Mouse (Mus musculus): ENCODE measurements around the gene Mboat2. TPM values are rescaled to one million over a fixed set of nuclear protein-coding genes. Genes with fewer than 3 reads are reported as not detected.

Gene Mboat2
- polyA plus RNA-seq, 1 experiment from 2014 or later = 4.8 TPM

DNA sequence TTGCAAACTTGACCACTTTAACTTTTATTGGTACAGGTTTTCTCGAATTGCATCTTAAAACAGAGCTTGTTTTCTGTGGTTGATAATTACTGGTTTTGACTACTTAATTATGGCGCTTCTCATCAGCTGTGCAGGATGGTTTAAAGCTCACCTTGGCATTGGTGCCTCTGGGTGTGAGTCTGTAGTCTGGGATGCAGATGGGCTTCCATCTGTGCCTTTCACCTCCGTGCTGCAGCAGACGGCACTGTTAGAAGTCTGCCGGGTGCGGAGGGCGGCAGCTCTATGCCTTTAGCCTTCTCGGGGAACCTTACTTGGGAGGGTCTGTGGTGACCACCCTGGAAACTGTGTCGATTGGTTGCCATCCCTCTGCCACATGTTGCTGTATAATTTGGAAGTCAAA is 29.8 kb downstream of the Mboat2 start:
- DNase-seq (ENCODE audit: low spot score) = no peak

DNA sequence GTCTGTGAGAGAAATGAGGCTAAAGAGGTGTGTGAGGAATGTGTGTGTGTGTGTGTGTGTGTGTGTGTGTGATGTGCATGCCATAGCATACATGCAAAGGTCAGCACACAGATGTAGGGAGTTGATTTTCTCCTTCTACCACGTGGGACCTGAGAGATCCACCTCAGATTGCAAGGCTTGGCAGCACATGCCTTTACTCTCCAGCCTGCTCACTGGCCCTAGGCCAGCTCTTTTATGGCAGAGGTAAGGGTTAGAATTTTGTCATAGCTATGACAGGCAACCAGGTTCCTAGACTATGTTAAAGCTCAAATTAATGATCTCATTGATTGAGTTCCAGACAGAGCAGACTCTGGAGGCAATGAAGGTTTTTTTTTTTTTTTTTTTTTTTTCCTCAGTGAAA is 33.1 kb downstream of the Mboat2 start:
- no peak for DNase-seq (ENCODE audit: low spot score)

DNA sequence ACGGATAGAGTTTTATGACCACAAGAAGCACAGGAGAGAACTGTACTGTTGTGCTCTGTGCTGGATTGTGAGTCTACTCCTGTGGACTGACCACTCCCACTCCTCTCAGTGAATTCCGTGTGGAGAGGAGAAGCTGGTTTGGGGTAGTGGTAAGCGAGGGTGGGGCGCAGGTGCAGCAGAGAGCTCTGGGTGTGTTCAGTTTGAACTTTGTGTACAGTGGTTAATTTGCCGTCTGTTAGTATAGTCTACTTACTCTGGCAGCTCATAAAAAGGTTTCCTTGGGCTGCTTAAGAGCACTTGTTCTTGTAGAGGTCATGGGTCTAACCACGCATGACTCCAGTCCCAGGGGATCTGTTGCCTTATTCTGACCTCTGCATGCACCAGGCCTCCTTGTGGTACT is 36.0 kb downstream of the Mboat2 start:
- no peak for DNase-seq (ENCODE audit: low spot score)

DNA sequence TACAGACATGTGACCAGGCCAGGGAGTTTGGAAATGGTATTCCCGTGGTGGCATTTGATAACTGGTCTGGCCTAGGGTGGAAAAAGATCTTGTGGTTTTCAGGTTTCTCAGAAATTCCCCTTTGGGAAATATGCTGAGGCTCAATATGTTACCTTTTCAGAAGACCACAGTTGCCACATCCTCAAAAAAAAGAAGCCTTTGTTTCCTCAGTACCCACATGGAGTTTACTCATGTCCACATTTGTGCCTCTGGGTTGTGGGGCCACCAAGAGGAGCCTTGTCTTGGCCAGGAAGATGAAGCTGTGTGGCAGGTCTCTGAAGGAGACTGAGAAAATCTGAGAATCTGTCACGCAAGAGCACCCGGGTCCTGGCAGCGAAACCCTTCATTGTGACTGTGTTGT is 38.0 kb downstream of the Mboat2 start:
- no peak for DNase-seq (ENCODE audit: low spot score)

DNA sequence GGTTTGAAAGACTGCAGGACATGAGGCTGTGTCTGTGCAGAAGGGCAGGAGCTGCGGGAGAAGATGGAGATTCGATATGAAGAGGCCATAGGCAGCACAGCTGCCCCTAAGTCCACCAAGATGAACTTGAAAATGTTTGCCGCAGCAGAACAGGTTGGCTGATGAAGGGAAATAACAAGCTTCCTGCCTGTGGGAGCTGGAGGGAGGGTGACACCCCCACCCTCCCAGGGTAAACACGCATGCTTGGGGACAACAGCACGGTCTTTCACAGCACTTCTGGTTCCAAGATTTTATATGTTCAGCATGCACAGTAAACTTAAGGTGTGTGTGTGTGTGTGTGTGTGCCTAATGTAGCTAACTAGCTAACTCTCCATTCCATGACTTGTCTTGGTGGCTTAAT is 38.6 kb downstream of the Mboat2 start:
- peak; percentile 9 for DNase-seq (ENCODE audit: low spot score)

DNA sequence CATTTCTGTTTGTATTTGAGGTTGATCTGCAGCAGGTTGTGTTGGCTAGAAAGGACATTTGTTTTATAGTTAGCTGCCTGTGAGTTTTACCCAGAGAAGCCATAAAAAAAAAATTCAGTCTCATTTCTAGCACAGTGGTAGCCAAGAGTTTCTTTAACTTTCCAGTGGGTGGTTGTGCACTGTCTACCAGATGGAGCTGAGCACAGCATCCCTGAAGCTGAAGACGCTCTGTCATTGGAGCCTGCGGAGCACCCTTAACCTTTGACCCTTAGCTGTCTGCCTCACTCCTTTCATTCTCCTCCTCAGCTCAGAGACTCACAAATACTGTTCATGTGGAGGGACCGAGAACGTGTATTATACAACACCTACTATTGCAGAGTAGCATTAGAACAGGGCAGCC is 40.2 kb downstream of the Mboat2 start:
- no peak for DNase-seq (ENCODE audit: low spot score)

DNA sequence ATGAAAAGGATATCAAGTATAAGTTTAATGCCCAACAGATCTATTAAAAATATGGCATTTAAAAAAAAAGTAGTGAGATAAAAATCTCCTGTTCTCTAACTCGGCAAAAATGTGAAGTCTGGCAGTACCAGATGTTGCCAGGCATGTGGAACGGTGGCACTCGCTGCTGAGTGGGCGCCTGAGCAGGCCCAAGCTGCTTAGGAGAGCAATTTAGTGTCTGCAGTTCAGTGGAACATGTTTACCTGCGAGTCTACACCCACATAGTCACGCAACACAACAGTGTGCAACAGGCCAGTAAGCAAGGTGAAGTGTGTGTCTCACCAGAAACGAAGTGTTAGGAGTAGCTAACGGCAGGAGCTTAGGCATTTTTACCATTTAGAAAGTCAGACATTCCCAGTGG is 41.6 kb downstream of the Mboat2 start:
- no peak for DNase-seq (ENCODE audit: low spot score)

DNA sequence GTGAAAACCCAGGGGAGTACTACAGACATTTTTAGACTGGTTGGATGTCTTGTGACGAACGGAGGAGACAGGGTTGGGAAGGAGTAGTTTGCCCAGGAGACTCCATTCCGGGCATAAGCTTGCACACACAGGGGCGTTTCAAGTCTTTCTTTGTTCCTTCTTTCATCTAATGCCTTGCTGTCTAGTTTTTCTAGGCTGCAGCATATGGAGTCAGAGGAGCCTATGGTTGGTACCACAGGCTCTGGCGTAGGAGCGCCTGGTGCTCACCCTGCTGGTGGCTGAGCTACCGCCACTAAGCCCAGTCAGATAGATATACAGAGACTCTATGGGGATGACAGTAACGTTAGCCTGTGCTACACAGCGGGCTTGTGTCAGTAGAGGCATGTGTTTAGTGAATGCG is 42.0 kb downstream of the Mboat2 start:
- no peak for DNase-seq (ENCODE audit: low spot score)

DNA sequence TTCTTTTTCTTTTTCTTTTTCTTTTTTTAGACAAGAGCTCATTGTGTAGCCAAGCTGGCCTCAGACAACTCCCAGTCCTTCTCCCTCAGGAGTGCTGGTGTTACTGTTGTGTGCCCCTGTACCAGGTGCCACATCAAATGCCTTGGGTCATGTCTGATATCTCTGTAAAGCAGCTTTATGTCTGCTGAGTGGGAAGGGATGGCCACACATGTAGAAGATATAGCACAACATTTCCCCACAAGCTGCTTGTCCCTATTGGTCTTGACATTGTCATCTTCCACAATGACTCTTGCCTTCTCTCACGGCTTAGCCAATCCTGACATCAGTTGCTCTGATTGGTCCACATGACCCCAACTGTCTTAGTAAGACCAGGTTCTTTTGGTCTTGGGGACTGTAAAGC is 45.2 kb downstream of the Mboat2 start:
- DNase-seq (ENCODE audit: low spot score) = no peak

DNA sequence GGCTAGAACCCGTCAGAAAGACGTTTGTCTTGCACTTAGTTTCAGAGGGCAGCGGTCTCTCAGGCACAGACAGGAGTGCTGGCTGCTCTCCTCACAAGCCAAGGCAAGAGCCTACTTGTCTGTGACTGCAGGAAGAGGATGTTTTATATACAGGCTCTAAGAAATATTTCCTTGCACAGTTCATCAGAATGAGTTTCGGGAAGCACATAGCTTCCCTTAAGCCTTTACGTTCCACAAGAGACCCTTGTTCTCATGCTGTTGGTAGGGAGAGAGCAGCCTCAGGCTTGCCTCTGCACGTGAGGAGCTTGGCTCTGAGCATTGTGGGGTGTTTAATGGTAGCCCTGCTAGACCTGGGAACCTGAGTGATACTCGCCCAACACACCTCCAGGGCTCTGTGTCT is 46.6 kb downstream of the Mboat2 start:
- no peak for DNase-seq (ENCODE audit: low spot score)

DNA sequence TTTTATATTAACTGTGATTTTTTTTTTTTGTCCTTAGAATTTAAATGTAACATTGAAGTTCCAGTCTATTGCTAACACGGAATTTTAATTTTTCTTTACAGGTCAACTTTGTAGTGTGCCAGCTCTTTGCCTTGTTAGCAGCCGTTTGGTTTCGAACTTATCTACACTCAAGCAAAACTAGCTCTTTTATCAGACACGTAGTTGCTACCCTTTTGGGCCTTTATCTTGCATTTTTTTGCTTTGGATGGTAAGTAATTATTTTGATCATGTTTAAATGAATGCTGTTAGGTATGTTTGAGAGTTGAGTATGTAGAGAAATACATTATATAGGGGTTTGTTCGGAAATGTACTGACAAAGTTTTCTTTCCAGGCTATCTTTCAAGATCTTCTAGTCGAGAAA is 47.4 kb downstream of the Mboat2 start:
- no peak for DNase-seq (ENCODE audit: low spot score)

DNA sequence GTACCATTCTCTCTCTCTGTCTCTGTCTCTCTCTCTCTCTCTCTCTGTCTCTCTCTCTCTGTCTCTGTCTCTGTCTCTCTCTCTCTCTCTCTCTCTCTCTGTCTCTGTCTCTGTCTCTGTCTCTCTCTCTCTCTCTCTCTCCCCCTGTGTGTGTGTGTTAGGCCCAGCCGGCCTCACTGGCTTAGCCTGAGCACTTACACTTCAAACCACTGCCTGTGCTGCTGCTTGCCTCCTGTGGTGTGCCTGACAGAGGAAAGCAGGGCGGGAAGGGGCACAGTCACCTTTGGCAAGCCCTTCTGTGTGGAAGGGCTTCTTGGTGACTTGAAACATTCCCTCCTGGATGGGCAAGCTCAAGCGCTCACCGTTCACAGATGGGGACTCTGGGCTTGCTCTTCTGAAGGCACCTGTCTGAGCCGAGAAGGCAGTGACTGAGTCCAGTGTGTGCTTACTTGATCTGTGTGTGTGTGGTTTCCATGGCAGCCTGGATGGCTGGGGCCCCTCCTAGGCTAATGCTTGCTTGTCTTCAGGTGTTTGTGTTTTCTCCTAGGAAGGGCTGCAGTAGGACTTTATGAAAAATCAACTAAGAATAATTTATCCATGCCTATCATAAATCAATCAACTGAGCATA is 48.2 kb downstream of the Mboat2 start:
- no peak for DNase-seq (ENCODE audit: low spot score)

DNA sequence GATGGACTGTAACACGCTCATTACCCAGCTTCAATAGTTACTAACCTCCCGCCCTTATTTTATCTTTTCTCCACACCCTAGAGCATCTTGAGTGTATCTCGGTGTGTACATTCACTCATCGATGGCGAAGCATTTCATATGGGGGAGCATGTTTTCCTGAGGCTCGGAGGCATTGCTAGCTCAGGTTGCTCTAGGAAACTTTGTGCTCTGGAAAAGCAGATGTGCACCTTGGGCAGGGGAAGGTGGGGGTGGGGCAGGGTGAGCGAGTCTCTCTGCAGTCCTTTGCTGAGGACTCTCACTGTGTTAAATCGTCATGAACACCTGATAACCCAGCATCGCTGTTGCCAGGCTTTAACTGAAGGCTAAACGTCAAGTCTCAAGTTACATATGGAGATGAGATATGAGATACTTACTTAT is 48.9 kb downstream of the Mboat2 start:
- no peak for DNase-seq (ENCODE audit: low spot score)

DNA sequence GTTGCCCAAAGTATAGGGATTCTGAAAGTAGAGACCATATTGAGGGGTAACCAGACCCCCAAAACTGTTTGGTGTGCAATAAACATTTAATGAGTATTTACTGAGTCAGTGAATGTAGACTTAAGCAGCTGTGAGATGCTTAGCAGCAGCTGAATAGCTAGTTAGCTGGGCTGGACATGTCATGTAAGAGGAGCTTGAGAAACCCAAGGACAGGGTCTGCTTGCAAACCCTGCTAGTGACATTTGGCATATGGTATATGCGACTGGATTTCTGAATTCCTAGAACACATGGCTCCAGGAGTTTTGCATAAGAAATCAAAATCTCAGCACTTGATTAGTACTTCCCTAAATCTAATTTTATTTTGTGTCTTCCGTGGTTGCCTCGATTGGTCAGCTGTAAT is 52.6 kb downstream of the Mboat2 start:
- DNase-seq (ENCODE audit: low spot score) = no peak

DNA sequence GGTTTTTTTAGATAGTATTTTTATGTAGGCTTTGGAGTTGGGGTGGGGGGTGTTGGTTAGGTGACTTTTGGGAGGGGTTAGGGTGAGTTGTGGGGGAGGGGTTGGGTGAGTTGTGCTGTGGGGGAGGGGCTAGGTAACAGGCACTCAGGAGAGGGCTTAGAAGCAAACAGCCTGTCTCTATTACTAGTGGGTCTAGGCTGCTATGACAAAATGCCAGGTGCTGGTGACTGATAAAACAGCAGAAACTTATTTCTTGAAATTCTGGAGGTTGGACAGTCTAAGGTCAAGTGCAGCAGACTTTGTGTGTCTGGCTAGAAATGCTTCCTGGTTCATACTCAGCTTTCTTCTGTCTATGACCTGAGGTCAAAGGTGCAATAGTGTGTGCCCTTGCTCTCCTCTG is 56.1 kb downstream of the Mboat2 start:
- no peak for DNase-seq (ENCODE audit: low spot score)

DNA sequence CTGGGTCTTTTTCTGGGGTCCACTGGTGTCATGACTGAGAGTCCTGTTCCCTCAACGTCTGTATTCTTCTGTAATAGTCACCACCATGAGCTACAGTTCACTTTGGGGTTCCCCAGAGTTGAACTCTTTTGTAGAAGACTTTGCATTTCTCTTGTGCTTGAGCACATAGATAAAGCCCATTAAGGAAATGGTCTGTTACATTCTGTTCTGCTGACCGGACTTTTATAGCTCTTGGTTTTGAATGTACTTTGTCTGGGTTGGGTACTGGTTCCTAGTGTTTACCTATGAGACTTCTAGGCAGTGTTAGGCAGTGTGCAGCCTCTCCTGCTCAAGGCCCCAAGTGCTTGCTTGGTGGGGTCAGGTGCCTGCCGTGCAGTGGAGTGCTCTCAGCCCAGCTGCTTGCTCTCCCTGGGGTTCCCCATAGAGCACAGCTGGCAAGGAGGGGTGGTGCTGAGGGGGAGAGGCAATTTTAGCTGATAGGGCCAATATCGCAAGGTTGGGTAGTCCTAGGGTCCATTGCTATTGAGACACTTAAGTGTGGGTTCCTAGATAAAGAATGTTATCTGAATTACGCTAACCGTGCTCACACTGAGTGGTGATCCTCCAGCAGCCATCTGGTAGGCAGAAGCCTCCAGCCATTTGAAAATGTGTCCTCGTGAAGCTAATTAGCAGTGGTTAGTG is 58.8 kb downstream of the Mboat2 start:
- no peak for DNase-seq (ENCODE audit: low spot score)

DNA sequence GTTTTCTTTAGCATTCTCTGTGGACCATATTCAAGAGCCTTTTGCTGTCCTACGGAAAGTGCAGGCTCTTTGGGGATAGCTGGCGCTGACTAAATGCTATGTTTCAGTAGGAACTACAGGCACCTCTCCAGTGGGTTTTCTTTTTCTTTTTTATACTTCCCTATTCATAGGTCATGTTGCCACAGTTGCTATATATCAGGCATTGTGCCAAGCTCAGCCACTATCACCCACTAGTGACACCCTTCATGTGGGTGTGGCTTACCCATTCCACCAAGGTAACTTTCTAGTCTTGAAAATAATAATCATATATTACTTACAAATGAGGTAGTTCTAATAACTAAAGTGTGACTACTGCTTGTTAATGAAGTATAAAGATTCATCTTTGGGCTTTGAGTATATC is 59.5 kb downstream of the Mboat2 start:
- DNase-seq (ENCODE audit: low spot score) = no peak

DNA sequence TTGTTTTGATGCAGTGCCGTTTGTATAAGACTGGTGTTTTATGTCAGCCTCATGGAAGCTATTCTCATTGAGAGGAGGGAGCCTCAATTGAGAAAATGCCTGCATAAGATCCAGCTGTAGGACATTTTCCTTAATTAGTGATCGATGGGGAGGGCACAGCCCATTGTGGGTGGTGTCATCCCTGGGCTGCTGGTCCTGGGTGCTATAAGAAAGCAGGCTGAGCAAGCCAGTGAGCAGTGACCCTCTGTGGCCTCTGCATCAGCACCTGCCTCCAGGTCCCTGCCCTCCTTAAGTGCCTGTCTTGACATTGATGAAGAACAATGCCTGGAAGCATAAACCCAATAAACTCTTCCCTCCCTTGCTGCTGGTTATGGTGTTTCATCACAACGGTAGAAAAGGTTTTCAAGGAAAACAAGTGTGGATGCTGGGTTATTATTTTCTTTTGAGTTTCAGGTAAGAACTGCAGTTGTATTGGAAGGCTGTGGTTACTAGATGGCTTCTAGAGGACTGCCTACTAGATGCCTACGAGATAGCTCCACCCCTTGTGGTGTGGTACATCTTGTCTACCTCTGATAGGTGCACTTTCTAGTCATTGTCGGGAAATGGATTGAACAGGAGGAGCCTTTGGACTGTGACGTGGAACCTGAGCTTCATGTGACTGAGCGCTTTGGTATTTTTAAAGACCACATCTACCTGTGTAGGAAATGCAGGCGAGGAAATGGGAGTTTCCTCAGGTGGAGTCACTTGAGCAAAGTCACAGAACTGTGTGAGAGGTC is 60.2 kb downstream of the Mboat2 start:
- no peak for DNase-seq (ENCODE audit: low spot score)

DNA sequence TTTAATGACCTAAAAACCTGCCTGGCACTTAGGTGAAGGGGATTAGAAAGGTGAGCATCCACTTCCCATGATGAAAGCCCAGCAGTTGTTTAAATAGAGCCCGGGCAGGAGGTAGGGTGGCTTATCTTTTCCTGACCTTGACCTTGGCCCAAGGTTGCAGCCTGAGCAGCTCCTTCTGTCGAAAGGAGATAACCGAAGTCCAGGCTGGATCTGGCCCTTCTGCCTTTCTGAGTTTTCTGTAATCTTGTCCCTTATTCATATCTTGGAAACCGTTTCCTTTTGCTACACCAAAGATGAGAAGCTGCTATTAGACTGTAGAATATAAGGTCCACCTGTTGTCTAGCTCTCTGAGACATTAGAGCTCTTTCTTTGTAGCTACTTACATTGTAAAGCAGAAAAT is 61.9 kb downstream of the Mboat2 start:
- no peak for DNase-seq (ENCODE audit: low spot score)

DNA sequence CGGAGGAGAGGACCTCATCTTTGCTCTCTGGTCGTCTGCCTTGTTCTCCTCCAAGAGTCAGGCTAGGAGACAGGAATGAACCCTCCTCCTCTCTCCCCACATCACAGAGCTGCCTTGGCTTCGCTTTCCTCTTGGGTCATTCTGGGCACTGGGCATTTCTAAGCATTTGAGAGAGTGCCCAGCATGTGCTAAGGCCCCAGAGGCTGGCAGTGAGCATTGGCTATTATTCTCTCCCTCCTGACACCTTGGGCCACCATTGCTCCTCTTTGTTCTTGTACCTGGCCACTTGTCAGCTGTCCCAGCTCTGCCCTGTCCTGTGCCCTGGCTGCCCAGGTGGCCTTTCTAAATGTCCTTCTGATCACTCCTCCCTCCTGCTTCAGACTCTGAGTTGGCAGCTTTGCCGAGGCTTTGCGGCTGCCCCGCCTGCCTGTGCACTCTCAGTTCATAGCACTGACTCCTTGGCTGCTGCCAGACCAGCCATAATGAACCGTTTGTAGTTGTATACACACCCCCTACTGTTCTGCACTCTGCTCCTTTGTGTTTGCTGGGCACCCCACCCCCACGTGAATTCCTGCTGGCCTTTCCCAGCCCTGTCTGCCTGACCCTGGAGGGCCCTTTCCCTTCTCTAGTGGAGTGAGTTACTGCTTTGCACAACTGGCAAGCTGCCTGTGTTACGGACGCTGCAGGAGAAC is 63.2 kb downstream of the Mboat2 start:
- no peak for DNase-seq (ENCODE audit: low spot score)

DNA sequence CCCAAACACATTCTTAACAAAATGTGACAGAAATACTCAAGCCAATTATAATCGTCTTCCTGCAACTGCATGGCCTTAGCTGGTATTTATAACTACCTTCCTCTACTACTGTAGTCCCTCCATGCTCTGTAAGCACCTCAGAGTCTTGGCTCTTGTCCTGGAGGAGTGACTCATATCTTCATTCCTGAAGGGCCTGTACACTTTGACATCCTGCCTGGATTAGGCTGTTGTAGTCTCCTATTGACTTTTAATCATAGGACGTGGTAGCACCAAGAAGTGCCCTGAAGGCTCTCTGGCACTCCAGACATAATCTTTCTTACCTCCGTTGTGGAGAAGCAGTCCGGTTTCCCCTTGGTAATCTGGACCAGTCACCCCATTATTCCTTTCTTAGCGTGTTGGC is 64.7 kb downstream of the Mboat2 start:
- DNase-seq (ENCODE audit: low spot score) = no peak

DNA sequence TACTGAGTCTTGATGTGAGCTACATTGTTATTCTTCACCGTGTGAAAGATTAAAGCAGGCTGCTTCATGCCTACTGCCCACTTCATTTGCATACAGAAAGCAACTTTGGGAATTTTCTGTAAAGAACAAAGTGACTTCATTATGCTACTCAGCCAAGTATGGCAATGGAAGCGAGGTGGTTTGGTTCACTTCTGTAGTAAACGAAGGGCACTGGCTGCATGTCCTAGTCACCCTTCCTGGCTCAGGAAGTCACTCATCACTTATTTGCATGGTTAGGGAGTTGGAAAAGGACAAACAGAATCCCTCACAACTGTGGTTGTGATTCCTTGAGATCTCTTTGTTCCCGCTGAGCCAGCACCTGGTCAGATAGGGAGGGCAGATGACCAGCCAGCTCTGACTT is 66.7 kb downstream of the Mboat2 start:
- DNase-seq (ENCODE audit: low spot score) = no peak
